Mouse (Mus musculus) retina, postnatal 1 day (tissue): Measurements from ENCODE around the gene Mxi1.

Source experiments
- DNase-seq: peaks from one replicate; pipeline ENCODE4 v3.0.0-alpha.2; 2012

Gene Mxi1

DNA sequence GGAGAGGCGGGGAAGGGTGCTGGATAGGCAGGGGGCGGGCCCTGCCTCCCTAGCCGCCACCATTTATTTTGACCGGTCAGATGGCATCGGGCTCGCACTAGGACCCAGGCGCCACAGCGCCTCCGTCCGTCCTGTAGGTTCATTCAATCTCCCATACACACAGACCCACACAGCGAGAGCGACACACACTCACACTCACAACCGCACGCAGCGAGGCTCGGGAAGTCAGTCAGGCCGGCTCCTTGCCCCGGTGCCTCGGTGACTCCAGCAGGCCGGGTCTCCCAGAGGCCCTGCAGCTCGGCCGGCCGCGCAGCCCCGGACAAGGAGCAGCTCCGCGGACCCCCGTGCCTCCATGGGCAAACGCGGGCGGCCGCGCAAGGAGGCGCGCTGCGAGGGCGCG, at the start of gene Mxi1:
Mxi1 (plus strand) TSS at position 171 of the 400 bp plus-strand sequence.
- peak; percentile 93 for DNase-seq

DNA sequence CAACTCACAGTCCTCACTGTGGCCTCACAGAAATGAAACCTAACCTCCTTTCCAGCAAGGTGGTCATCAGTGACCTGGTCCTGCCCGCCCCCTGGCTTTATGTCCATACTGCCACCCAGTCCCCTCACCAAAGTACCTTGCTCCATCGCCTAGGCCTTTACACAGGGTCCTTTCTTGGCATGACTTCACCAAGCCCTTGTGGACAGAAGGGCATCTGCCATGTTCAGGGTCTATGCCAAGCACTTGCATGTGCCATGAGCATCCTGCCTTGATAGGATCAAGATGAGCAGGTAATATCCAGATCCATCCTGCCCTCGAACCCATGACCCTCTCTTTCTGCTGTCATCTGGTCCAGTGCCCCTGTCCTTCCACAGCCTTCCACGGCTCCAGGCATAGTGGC, 49.5 kb upstream of the Mxi1 start:
- DNase-seq = no peak

GRCm38 (mm10) chr19:53262061-53262460, 48.3 kb upstream of the Mxi1 start:
- no peak for DNase-seq

DNA sequence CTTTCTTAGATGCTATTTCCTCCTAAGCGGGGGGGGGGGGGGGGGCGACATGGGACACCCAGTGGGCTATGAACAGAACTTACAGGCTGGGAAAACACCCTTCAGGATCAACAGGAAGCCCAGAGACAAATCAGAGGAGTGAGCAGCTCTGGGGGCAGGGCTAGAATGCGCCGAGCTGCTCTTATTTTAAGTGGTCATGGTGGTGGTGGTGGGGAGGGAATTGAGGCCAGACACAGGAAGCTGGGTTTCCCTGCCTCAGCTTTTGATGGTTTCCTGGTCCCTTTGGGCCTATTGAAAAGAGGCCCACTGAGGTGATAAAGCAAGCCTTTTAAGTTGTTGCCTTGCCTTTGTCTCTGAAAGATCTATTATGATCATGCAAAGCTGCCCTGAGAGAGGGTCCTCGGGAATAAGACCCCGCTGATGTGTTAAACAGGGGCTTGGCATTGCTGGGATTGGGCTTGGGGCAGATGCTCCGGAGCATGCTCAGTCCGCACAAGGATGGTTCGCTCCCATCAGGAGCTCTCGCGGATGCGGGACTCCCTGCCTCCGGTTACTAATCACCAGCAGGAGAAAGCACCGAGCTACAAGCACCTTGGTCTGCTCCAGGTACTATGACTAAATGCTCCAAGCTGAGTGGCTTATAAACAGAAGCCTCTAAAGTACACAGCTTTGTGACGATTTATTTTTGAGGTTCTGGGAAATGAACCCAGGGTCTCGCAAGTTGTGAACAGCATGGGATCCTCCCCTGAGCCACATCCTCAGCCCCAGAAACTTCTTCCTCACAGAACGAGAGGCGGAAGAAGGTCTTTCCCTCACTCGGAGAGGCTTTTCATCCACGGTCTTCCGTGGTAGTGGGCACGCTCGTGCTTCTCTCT, 46.2 kb upstream of the Mxi1 start:
- no peak for DNase-seq

DNA sequence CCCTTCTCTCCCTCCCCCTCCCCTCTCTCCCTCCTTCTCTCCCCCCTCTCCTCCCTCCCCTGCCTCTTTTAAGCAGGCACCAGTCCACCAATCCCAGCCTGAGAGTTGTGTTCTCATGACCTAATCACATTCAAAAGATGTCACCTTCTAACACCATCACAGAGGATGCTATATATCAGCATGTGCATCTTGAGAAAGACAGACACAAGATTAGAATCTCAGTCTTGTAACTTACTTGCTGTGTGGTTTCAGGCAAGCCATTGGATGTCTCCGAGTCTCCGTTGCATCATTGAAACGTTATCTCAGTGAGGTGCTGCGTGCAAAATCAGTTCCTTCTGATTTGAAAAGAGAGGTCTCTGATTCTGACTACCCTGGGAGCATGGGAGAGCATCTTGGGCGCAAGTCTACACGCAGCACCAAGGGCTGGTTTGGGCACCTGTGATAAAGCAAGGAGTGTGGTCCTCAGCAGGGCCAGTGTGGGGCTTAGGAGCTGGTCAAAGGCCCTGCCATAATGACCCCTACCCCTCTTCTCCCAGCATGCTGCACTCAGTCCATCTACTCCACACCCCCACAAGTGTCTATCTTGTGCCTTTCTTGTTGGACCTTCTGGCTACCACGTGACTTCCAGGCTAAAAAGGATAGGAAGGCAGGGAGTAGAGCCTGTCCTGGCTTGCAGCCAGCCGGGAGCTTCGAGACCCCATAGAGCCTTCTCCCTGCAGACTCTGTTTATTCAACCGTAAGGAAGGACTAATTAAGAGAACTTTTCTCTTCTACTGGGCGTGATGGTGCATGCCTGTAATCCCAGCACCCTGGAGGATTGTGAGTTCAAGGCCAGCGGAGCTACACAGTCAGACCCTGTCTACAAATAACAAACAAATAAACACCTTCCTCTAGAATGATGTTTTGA, 45.2 kb upstream of the Mxi1 start:
- peak; percentile 82 for DNase-seq

DNA sequence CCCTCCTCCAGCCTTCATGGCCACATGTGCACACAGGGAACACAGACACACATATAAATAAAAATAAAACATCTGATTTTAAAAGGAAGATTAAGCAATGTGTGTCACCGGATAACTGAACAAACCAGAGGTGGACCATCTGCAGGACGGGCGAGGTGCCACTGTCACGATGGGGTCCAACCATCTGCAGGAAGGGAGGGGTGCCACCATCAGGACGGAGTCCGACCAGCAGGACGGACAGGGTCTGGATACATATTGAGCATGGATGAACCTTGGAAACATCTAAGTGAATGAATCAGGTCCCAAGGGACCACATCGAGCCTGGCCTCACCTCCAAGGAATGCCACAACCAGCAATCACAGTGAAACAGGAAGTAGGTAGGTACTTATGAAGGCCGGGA, 43.0 kb upstream of the Mxi1 start:
- DNase-seq = no peak

DNA sequence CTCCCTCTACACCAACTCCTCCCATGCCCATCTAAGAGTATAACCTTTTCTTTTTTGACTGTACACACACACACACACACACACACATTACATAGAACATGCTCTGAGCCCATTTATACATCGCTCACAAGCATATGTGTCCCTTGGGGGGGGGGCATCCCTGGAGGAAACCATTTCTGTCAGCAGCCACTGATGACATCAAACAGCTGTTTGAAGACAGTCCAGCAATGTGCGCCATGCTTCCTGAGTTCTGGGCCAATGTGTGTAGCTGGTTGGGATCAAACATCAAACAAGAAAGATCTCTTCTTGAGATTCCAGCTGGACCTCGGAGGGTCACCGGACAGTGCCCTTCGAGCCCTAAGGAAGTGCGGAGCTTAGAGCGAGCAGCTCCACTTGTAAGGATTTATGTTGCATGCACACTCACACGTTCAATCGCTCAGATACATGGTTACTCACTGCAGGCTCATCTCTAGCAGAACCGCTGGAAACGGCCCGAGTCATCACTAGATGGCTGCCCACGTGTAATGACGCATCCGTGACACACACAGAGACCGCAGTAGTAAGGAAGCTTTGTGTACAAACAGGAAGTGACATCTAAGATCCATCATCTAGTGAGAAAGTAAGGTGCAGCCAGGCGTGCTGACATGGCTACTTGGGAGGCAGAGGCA, 37.1 kb upstream of the Mxi1 start:
- no peak for DNase-seq

DNA sequence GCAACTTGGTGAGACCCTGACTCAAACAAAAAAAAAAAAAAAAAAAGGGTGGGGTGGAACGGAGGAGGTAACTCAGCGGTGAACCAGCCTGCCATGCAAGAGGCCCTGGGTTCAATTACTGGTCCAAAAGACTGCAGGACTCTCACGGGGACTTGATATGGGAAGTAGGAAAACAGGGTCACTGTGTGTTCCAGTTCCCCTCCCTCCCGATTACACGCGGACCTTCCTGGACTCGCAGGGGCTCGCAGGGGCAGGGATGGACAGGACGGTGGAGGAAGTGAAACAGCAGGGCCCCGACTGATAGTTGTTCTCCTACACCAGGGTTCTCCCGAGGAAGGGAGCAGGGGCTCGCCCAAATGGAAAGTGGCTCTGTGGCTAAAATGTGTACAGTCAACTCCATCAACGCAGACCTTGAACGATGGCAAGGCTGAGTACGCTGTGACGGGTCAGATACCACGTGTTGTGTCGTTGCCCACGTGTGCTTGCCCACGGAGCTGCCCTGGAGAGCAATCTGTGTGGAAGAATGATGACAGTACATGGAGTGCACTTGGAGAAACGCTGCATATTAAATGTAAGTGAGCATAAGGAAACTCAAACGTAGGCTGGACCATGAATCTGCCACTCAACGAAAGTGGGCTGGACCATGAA, 36.4 kb upstream of the Mxi1 start:
- no peak for DNase-seq

DNA sequence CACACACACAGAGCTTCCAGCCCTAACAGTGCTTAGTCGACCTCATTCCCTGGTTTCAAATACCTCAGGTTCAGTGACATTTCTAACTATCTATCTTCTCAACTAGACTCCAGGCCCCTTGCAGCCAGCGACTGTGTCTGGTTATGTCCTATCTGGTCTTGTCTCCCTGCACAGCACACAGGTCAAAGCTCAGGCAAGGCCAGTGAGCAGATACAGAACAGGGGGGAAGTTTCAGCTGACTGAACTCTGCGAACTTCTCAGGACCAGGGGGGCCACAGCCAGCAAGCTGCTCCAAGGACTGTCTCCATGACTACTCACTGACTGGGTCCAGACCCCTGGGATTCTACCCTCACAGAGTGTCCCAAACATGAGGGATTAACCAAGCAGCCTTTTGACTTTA, 35.1 kb upstream of the Mxi1 start:
- no peak for DNase-seq

GRCm38 (mm10) chr19:53276902-53277707, 33.2 kb upstream of the Mxi1 start:
- DNase-seq = no peak

- no peak for DNase-seq
Observed at GRCm38 (mm10) chr19:53278491-53279415, 31.6 kb upstream of the Mxi1 start.

GRCm38 (mm10) chr19:53280254-53280653, 30.1 kb upstream of the Mxi1 start:
- DNase-seq = no peak

DNA sequence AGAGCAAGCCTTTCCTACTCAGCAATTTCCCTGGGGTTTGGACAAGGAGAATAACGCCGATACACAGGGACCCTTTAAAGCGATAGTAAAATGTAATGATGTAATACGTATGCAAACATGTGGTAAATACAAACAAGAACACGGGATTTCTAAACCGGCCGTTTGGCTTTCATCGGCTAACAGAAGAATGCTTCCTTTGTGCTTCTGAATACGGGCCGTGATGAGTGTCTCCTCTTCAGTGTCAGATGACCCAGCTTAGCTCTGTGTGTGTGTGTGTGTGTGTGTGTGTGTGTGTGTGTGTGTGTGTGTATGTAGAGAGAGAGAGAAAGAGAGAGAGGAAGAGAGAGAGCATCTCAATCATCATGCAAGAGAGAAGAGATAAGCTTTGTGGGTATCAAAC, 27.7 kb upstream of the Mxi1 start:
- DNase-seq = peak; percentile 92

- DNase-seq = no peak
Observed at GRCm38 (mm10) chr19:53283742-53284141, 26.6 kb upstream of the Mxi1 start.

DNA sequence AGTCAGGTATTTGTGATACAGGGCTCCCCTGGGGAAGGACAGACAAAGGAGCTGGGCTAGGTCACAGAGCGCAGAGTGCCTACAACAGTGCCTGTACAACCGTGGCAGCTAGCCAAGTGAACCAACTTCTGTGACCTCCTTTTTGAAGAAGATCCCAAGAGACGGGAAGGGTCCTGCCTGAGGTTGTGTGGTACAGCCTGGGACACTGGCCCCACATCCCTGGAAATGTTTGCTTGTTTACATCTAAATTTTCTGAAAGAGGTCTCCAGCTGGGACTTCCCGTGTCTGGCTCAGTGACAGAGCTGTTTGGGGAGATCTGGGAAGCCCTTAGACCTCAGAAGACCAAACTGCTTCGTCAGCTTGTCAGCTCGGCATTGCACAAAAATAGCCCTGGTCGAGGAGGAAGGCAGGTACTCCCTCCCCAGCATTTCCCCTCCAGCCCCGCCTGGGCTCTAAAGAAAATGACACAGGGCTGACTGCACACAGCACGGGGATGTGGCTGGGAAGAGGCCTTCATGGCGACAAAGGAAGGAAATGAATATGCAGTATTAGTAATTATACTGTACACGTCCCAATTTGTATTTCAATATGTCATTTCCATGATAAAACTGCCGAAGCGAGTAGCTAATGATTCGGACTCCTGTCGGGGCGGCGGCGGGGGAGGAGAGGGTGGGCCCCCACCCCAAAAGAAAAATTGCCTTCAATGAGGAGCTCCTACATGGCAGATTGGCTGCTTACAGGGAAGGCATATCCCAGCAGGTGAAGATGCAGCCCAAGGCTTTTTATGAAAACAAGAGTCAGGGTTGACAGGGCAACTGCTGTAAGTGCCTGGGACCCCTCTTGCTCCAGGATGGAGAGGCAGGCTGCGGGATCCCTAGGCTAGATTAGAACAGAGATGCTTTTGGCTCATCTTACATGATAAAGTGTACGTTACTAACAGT, 25.8 kb upstream of the Mxi1 start:
- peak; percentile 64 for DNase-seq

DNA sequence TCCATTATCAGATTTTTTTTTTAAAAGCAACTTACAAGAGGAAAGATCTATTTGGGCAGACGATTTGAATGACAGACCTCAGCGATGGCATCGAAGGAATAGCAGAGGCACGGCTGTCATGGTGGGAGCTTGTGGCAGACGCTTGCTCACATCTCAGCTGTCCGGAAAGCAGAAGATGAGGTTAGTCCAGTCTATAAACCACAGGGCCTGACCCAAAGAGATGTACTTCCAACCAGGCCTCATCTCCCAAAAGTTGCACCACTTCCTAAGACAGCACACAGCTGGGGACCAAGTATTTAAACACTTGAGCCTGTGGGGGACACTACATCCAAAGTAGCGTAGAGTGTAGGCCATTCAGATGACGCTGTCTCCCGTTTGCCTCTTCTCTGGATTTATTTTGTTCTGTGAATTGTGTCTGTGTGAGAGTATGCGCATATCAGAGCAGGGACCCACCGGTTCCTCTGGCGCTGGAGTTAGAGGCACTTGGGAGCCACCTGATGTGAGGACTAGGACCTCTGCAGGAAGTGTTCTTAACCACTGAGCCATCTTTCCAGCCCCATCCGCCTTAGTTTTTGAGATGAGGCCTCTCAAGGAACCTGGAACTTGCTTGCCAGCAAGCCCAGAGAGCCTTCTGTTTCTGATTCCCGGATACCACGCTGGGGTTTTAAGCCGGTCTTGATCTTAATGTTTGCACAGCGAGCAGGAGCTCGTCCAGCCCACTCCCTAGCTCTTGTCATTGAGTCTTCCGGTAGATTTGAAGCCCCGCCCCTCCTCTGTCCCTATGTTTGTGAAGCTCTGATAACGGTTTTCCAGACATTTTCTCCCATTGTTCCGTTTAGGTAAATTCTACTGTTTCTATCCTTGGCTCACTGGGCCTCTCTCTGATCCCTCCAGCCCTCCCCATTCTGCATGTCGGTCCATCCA, 13.7 kb upstream of the Mxi1 start:
- no peak for DNase-seq

- DNase-seq = no peak
Observed at GRCm38 (mm10) chr19:53299156-53299828, 11.0 kb upstream of the Mxi1 start.

- no peak for DNase-seq
Observed at GRCm38 (mm10) chr19:53299829-53300181, 10.5 kb upstream of the Mxi1 start.
